Mouse (Mus musculus): ENCODE data around the gene Ptger3. TPM values are rescaled to one million over a fixed set of nuclear protein-coding genes. Genes with fewer than 3 reads are reported as not detected.

Gene Ptger3
- total RNA-seq (2014; fragmentation: Nextera tagmentation) (2.9 and 7.8 TPM in 2 replicates), total RNA-seq (2017) (11.7 and 15.9 TPM in 2 replicates)

DNA sequence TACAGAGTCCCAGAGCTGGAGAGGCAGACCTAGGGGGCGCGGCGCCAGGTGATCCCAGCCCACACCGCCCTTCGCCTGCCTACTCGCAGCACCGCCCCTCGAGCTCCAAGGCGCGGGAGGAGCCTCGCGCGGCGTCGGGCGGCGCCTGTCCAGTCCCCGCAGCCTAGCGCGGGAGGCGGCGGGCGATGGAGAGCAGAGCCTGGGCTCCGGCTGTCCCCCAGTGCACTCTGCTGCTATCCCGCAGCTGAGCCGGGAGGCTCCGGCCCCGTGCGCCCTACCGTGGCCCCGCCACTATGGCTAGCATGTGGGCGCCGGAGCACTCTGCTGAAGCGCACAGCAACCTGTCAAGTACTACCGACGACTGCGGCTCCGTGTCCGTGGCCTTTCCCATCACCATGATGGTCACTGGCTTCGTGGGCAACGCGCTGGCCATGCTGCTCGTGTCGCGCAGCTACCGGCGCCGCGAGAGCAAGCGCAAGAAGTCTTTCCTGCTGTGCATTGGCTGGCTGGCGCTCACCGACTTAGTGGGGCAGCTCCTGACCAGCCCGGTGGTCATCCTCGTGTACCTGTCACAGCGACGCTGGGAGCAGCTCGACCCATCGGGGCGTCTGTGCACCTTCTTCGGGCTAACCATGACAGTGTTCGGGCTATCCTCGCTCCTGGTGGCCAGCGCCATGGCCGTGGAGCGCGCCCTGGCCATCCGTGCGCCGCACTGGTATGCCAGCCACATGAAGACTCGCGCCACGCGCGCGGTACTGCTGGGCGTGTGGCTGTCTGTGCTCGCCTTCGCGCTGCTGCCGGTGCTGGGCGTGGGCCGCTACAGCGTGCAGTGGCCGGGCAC, at the start of gene Ptger3:
Gene Ptger3, plus strand, starts transcription at position 168 of the 841 bp plus-strand sequence.
- peak; percentile 69 for ATAC-seq (replicated peaks; ENCODE audit: low FRiP score, low TSS enrichment, poor library complexity, severe bottlenecking)

DNA sequence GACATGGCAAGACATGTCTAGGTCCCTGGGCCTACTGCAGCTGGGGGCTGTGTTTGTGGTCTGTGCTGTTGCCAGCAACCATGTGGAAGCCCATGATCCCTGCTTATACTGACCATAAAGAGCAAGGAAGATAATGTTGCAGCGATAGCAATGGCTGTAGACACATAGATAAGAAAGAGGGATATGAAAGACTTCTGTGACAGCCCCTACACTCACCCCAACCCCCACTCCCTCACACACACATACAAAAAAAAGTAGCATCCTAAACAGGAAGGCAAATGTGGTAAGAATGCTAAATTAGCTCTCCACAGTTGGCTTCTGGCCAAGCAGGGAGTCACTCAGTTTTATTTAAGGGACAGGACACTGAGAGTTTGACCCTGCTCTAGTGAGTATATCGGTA, 48.7 kb upstream of the Ptger3 start:
- peak; percentile 56 for ATAC-seq (replicated peaks; ENCODE audit: low FRiP score, low TSS enrichment, poor library complexity, severe bottlenecking)

DNA sequence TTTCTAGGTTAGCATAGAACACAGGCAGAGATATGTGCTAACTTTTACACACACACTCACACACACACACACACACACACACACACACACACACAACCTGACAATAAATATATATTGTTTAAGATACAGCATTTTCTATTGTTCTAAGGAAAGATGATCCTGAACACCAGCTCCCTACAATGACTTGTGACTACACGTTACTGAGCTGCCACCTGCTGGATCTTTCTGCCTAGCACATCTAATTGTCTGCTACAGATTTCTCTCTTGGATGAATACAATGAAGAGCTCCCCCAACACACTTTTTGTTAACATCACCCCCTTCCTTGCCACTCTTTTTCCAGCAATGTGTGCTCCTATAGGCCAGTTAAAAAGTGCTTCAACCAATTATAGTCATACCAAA, 46.3 kb upstream of the Ptger3 start:
- ATAC-seq (replicated peaks; ENCODE audit: low FRiP score, low TSS enrichment, poor library complexity, severe bottlenecking), result peak; percentile 81

GRCm38 (mm10) chr3:157523834-157524233, 42.9 kb upstream of the Ptger3 start:
- ATAC-seq (replicated peaks; ENCODE audit: low FRiP score, low TSS enrichment, poor library complexity, severe bottlenecking), result no peak

DNA sequence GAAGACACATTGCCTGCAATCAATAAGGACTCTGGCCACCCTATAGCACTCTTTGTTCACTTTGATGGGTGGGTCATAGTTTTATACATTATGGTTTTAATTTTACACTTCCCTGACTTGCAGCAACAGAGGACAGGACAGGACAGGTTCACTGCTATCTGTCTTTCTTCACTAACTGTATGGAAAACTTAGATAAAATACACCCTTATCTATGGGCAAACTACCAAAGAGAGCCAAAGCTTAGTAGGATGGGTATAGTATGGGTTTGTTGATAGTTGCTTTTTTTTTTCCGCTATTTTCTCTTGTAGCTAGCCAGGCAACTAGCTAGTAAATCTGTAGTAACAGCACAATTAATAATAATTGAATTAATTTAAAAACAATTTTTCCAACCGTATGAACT, 35.1 kb upstream of the Ptger3 start:
- ATAC-seq (replicated peaks; ENCODE audit: low FRiP score, low TSS enrichment, poor library complexity, severe bottlenecking), result no peak

DNA sequence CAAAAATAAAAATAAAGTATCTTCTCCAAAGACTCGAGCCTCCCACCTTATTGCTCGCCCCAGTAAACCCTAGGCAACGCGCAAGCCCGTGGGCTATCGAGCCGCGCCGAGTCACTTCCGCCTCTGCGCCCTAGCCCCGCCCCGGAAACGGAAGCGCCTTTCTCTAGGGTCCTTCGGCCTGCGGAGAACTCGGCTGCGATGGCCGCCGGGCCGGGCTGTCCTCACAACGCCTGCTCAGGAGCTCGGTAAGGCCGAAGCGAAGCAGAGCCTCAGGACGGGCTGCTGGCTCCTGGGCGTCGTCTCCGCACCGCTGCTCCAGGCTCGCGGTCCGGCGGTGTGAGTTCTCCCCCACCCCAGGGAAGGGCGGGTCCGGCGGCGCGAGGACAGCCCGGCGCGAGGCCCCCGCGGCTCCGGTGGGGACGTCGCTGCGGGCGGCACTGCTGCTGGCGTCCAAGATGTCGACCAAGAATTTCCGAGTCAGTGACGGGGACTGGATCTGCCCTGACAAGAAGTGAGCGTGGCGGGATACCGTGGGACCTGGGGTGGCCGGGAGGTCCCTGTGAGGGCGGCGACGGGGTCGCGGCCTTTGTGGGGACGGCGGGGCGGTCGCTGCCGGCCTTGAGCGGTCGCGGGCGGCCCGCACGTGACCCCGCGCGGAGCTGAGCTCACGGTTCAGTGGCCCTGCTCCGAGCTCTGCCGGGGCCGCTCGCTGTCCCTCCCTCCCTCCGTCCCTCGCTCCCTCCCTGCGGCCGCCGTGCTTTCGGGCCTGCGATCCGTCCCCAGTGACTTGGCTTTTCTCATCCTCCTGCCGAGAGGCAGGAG, 32.5 kb upstream of the Ptger3 start, which contains the start of gene Zranb2:
Gene Zranb2, plus strand, starts transcription at position 197 of the 822 bp plus-strand sequence.
- peak; percentile 85 for ATAC-seq (replicated peaks; ENCODE audit: low FRiP score, low TSS enrichment, poor library complexity, severe bottlenecking)

DNA sequence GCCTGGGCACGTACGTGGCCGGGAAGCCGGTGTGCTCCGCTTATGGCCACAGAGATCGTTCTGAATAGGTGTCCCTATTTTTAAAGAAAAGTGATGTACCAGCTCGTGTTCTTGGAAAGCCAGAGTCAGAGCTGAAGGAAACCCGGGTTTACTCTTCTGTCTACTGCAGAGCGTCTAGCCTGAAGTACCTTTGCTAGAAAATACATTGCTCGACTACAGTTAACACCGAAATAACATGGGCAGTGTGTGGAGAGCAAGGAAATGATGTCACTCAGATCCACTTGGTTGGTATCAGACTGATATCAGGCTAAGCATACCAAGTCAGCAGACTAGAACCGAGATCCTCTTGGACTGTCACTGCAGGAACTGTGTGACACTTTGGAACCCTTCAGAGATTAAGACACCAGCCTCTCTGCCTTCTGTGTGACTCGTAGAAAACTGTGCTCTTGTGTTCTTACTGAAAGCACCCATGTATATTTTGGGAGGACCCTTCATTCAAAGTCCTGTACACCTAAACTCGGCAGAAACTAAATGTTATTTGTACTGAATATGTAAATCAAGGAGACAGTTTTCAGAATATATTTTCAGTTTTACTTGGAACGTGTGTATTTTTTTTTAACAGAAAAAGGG, 31.8 kb upstream of the Ptger3 start:
- peak; percentile 88 for ATAC-seq (replicated peaks; ENCODE audit: low FRiP score, low TSS enrichment, poor library complexity, severe bottlenecking)

GRCm38 (mm10) chr3:157549323-157549722, 17.4 kb upstream of the Ptger3 start:
- ATAC-seq (replicated peaks; ENCODE audit: low FRiP score, low TSS enrichment, poor library complexity, severe bottlenecking), result 0 out of 2 replicates have a peak, but pooled peaks have one; percentile 18

DNA sequence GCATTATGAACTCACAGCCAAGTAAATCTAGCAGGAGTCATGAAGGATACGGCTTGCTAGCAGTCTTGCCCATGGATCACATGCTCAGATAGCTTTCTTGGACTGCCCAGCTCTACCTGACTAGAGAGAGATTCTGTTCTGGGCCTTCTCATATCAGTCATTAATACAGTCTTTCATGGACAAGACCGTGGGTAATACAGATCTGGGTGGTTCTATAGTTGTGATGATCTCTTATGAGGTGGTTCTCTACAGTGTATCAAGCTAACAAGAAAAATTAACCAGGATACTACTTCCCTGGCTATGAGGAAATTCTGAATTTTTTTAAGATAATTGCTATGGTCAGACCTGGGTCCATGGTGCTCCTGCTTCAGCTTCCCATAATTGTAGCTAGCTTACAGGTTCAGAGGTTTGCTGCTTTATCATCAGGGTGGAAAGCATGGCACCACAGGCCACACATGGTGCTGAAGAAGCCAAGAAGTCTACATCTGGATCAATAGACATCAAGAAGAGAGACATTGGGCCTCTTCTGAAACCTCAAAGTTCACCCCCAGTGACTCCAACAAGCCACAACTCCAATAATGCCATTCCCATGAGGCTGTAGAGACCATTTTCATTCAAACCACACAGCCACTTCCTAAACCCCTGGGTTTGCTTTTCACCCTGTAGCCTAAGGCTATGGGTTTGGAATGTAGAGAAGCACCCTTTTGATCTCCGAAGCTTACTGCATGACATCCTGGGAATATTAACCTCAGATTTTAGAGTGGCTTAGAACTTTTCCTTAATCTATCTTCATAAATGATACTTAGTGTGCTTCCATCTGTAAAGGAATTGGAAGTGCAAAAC, 16.7 kb upstream of the Ptger3 start:
- ATAC-seq (replicated peaks; ENCODE audit: low FRiP score, low TSS enrichment, poor library complexity, severe bottlenecking), result peak; percentile 59; the same call in 1 of the 2 replicates

- peak; percentile 52 for ATAC-seq (replicated peaks; ENCODE audit: low FRiP score, low TSS enrichment, poor library complexity, severe bottlenecking)
Measured at GRCm38 (mm10) chr3:157565196-157565595, 1.5 kb upstream of the Ptger3 start.

DNA sequence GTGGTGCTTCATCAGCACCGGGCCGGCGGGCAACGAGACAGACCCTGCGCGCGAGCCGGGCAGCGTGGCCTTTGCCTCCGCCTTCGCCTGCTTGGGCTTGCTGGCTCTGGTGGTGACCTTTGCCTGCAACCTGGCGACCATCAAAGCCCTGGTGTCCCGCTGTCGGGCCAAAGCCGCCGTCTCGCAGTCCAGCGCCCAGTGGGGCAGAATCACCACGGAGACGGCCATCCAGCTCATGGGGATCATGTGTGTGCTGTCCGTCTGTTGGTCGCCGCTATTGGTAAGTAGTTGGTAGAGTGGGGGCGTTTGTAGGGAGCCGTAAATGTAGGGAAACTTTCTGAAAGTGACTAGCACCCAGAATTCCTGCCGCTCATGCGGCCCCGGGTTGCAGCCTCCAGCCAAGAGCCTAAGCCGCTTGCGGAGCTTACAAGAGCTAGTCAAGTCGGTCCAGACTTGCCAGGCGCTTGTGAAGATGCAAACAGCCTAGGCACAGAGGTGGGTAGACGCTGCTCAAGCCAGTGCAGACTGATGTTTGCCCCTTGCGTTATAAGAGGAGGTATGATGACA, 957 bp downstream of the Ptger3 start:
- ATAC-seq (replicated peaks; ENCODE audit: low FRiP score, low TSS enrichment, poor library complexity, severe bottlenecking), result peak; percentile 13; the same call in 1 of the 2 replicates

- peak; percentile 32; the same call in 1 of the 2 replicates for ATAC-seq (replicated peaks; ENCODE audit: low FRiP score, low TSS enrichment, poor library complexity, severe bottlenecking)
Measured at GRCm38 (mm10) chr3:157572011-157572410, 5.3 kb downstream of the Ptger3 start.

GRCm38 (mm10) chr3:157575441-157576342, 9.0 kb downstream of the Ptger3 start:
- ATAC-seq (replicated peaks; ENCODE audit: low FRiP score, low TSS enrichment, poor library complexity, severe bottlenecking), result peak; percentile 45

DNA sequence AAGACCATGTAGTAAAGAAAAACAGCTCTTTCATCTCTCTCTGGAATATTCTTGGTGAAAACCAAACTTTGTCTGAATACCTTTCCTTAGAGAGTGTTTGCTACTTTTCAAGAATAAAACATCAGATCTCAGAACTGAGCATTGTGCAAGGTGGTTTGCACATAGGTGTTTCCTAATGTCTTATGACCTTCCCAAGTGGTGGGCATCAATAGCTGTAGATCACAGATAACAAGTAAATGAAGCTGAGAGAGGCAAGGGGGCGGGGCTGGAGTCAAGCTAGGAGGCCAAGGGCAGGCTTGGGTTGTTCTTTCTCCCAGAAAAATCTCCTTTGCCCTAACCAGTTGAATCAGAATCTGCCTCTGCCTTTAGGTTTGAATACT, 9.6 kb downstream of the Ptger3 start:
- ATAC-seq (replicated peaks; ENCODE audit: low FRiP score, low TSS enrichment, poor library complexity, severe bottlenecking), result no peak

DNA sequence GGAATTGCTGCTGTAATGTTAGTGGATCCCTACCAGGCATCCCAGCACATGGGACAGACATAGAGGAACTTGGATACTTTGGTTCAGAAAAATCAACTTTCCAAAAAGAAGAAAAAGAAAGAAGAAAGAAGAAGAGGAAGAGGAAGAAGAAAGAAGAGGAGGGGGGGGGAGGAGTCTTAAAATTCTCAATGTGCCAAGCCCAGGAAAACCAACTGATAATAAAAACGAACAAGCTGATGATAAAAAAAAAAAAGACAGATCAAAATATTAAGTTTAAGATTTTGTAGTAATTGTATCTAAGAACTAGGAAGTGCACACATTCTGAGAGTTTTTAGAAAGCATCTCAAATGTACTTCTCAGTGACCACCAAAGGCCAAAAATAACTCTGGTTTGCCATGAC, 10.2 kb downstream of the Ptger3 start:
- ATAC-seq (replicated peaks; ENCODE audit: low FRiP score, low TSS enrichment, poor library complexity, severe bottlenecking), result no peak

- no peak for ATAC-seq (replicated peaks; ENCODE audit: low FRiP score, low TSS enrichment, poor library complexity, severe bottlenecking)
Measured at GRCm38 (mm10) chr3:157578469-157579170, 11.9 kb downstream of the Ptger3 start.

- ATAC-seq (replicated peaks; ENCODE audit: low FRiP score, low TSS enrichment, poor library complexity, severe bottlenecking), result no peak
Measured at GRCm38 (mm10) chr3:157579376-157579775, 12.7 kb downstream of the Ptger3 start.
